Mouse (Mus musculus) MEL (cell line): ENCODE data around the gene Ccm2. TPM values are rescaled to one million over a fixed set of nuclear protein-coding genes. Genes with fewer than 3 reads are reported as not detected.
A peak's percentile ranks its signal among the peaks of the same experiment; 100 is the strongest.

Experiments used
- DNase-seq: peaks from one replicate; pipeline ENCODE4 v3.0.0; 2011; ENCODE audit warnings: low read depth, low spot score
- H3K27ac ChIP-seq: 2 replicates; pipeline ENCODE4 v1.5.1; 2012; ENCODE audit warnings: low read depth, mild to moderate bottlenecking, control low read depth, low read length, moderate library complexity; ENCODE audit not compliant: control insufficient read depth
- H3K27me3 ChIP-seq, 2 experiments: fragments of 150-350 bp in 1 of 2; sonication (generic) in 1 of 2; 2 replicates each; pipeline ENCODE4 v1.6.1; 2012; ENCODE audit warnings: low read length in 2 of 2, mild to moderate bottlenecking in 2 of 2, improper control_type of control experiment in 1 of 2, moderate library complexity in 1 of 2; ENCODE audit not compliant: insufficient read depth in 2 of 2, control insufficient read depth in 1 of 2
- H3K36me3 ChIP-seq, 2 experiments: 2 replicates each; pipeline ENCODE4 v1.6.1; 2012 to 2014; ENCODE audit warnings: low read length in 2 of 2, improper control_type of control experiment in 1 of 2, inconsistent platforms in 1 of 2, mild to moderate bottlenecking in 1 of 2; ENCODE audit not compliant: insufficient read depth in 2 of 2, control insufficient read depth in 1 of 2
- H3K4me1 ChIP-seq, 2 experiments: fragments of 150-350 bp in 1 of 2; sonication (generic) in 1 of 2; 2 replicates each; pipeline ENCODE4 v1.6.1; 2012; ENCODE audit warnings: low read length in 2 of 2, improper control_type of control experiment in 1 of 2, mild to moderate bottlenecking in 1 of 2; ENCODE audit not compliant: insufficient read depth in 2 of 2, control insufficient read depth in 1 of 2
- H3K4me3 ChIP-seq, 2 experiments: fragments of 150-350 bp in 1 of 2; sonication (generic) in 1 of 2; 2 replicates each; pipeline ENCODE4 v1.5.1; 2012; ENCODE audit warnings: low read depth in 2 of 2, low read length in 2 of 2, mild to moderate bottlenecking in 2 of 2, moderate library complexity in 2 of 2, control low read depth in 1 of 2, improper control_type of control experiment in 1 of 2; ENCODE audit not compliant: control insufficient read depth in 1 of 2, insufficient read depth in 1 of 2
- H3K79me2 ChIP-seq: 2 replicates; pipeline ENCODE4 v1.6.1; 2012; ENCODE audit warnings: mild to moderate bottlenecking, low read length, moderate library complexity; ENCODE audit not compliant: control insufficient read depth, poor library complexity, insufficient read depth
- H3K9ac ChIP-seq: 2 replicates; pipeline ENCODE4 v1.6.1; 2012; ENCODE audit warnings: low read depth, mild to moderate bottlenecking, control low read depth, low read length, moderate library complexity; ENCODE audit not compliant: control insufficient read depth, poor library complexity, severe bottlenecking
- H3K9me3 ChIP-seq: fragments of 150-350 bp; sonication (generic); replicated peaks from 2 replicates; pipeline ENCODE4 v1.6.1; 2012; ENCODE audit warnings: mild to moderate bottlenecking, low read length, improper control_type of control experiment, moderate library complexity; ENCODE audit not compliant: insufficient read depth
- BHLHE40 ChIP-seq: IDR thresholded peaks from 2 replicates; pipeline ENCODE4 v1.6.1; 2012; ENCODE audit warnings: low read depth, mild to moderate bottlenecking, inconsistent platforms, low read length, improper control_type of control experiment, borderline replicate concordance
- CHD1 ChIP-seq: IDR thresholded peaks from 2 replicates; pipeline ENCODE4 v1.6.1; 2012; ENCODE audit warnings: low read depth, mild to moderate bottlenecking, inconsistent platforms, low read length, improper control_type of control experiment
- CTCF ChIP-seq, 3 experiments: IDR thresholded peaks in 2 of 3; conservative IDR thresholded peaks in 1 of 3; 2 replicates each; pipeline ENCODE4 v1.5.1; 2011 to 2012; ENCODE audit warnings: low read length in 3 of 3, low read depth in 2 of 3, mild to moderate bottlenecking in 2 of 3, improper control_type of control experiment in 1 of 3, inconsistent platforms in 1 of 3, mixed read lengths in 1 of 3, moderate library complexity in 1 of 3; ENCODE audit not compliant: control insufficient read depth in 1 of 3, insufficient read depth in 1 of 3, poor library complexity in 1 of 3, severe bottlenecking in 1 of 3
- ELF1 ChIP-seq: IDR thresholded peaks from 2 replicates; pipeline ENCODE4 v1.6.1; 2014; ENCODE audit warnings: low read depth, mild to moderate bottlenecking, inconsistent platforms, low read length, improper control_type of control experiment, moderate library complexity
- EP300 ChIP-seq, 2 experiments: IDR thresholded peaks; 2 replicates each; pipeline ENCODE4 v1.6.1; 2011; ENCODE audit warnings: improper control_type of control experiment in 2 of 2, low read length in 2 of 2, low read depth in 1 of 2, mild to moderate bottlenecking in 1 of 2
- ETS1 ChIP-seq: IDR thresholded peaks from 2 replicates; pipeline ENCODE4 v1.6.1; 2012; ENCODE audit warnings: low read depth, mild to moderate bottlenecking, inconsistent platforms, low read length, improper control_type of control experiment, moderate library complexity
- GABPA ChIP-seq: IDR thresholded peaks from 2 replicates; pipeline ENCODE4 v1.6.1; 2012; ENCODE audit warnings: low read depth, mild to moderate bottlenecking, inconsistent platforms, low read length, improper control_type of control experiment, moderate library complexity
- GATA1 ChIP-seq: IDR thresholded peaks from 2 replicates; pipeline ENCODE4 v1.6.1; 2011; ENCODE audit warnings: low read depth, low read length, improper control_type of control experiment
- JUND ChIP-seq: IDR thresholded peaks from 2 replicates; pipeline ENCODE4 v1.6.1; 2011; ENCODE audit warnings: low read depth, mild to moderate bottlenecking, improper control_type of control experiment, low read length
- KAT2A ChIP-seq: conservative IDR thresholded peaks from 2 replicates; pipeline ENCODE4 v1.6.1; 2012; ENCODE audit warnings: low read depth, low read length, improper control_type of control experiment, inconsistent platforms
- MAFK ChIP-seq: IDR thresholded peaks from 2 replicates; pipeline ENCODE4 v1.6.1; 2011; ENCODE audit warnings: low read depth, mild to moderate bottlenecking, low read length, improper control_type of control experiment, borderline replicate concordance
- MAX ChIP-seq: IDR thresholded peaks from 2 replicates; pipeline ENCODE4 v1.6.1; 2011; ENCODE audit warnings: low read length, improper control_type of control experiment
- MEF2A ChIP-seq: IDR thresholded peaks from 2 replicates; pipeline ENCODE4 v1.6.1; 2014; ENCODE audit warnings: low read depth, mild to moderate bottlenecking, inconsistent platforms, low read length, improper control_type of control experiment; ENCODE audit not compliant: poor library complexity, insufficient replicate concordance, severe bottlenecking; ENCODE audit errors: extremely low read depth
- MXI1 ChIP-seq: IDR thresholded peaks from 2 replicates; pipeline ENCODE4 v1.6.1; 2011; ENCODE audit warnings: mild to moderate bottlenecking, low read depth, low read length, improper control_type of control experiment
- MYB ChIP-seq: IDR thresholded peaks from 2 replicates; pipeline ENCODE4 v1.6.1; 2011; ENCODE audit warnings: mild to moderate bottlenecking, low read depth, low read length, improper control_type of control experiment
- NELFE ChIP-seq: IDR thresholded peaks from 2 replicates; pipeline ENCODE4 v1.6.1; 2011; ENCODE audit warnings: low read depth, low read length, improper control_type of control experiment
- POLR2A ChIP-seq, 2 experiments: IDR thresholded peaks; 2 replicates each; pipeline ENCODE4 v1.6.1; 2011 to 2012; ENCODE audit warnings: low read length in 2 of 2, mild to moderate bottlenecking in 2 of 2, control low read depth in 1 of 2, improper control_type of control experiment in 1 of 2, low read depth in 1 of 2, moderate library complexity in 1 of 2; ENCODE audit not compliant: control insufficient read depth in 1 of 2, insufficient read depth in 1 of 2, poor library complexity in 1 of 2
- POLR2AphosphoS5 ChIP-seq: IDR thresholded peaks from 2 replicates; pipeline ENCODE4 v1.6.1; 2012; ENCODE audit warnings: low read depth, borderline replicate concordance, mild to moderate bottlenecking, inconsistent platforms, low read length, moderate library complexity, mixed read lengths
- RAD21 ChIP-seq: IDR thresholded peaks from 2 replicates; pipeline ENCODE4 v1.6.1; 2011; ENCODE audit warnings: mild to moderate bottlenecking, low read depth, low read length, improper control_type of control experiment
- SIN3A ChIP-seq: IDR thresholded peaks from 2 replicates; pipeline ENCODE4 v1.6.1; 2012; ENCODE audit warnings: low read length, improper control_type of control experiment, inconsistent platforms
- SMC3 ChIP-seq: IDR thresholded peaks from 2 replicates; pipeline ENCODE4 v1.6.1; 2011; ENCODE audit warnings: low read depth, low read length, improper control_type of control experiment
- TAL1 ChIP-seq: IDR thresholded peaks from 2 replicates; pipeline ENCODE4 v1.6.1; 2012; ENCODE audit warnings: mild to moderate bottlenecking, inconsistent platforms, low read length, moderate library complexity, mixed read lengths
- TCF12 ChIP-seq: IDR thresholded peaks from 2 replicates; pipeline ENCODE4 v1.6.1; 2014; ENCODE audit warnings: low read depth, mild to moderate bottlenecking, inconsistent platforms, low read length, improper control_type of control experiment, moderate library complexity
- USF1 ChIP-seq: IDR thresholded peaks from 2 replicates; pipeline ENCODE4 v1.6.1; 2014; ENCODE audit warnings: low read depth, mild to moderate bottlenecking, inconsistent platforms, low read length, improper control_type of control experiment, moderate library complexity
- USF2 ChIP-seq, 2 experiments: IDR thresholded peaks; 2 replicates each; pipeline ENCODE4 v1.6.1; 2011 to 2012; ENCODE audit warnings: improper control_type of control experiment in 2 of 2, low read length in 2 of 2, borderline replicate concordance in 1 of 2, inconsistent platforms in 1 of 2, low read depth in 1 of 2, mild to moderate bottlenecking in 1 of 2; ENCODE audit not compliant: insufficient read depth in 1 of 2
- ZMIZ1 ChIP-seq: IDR thresholded peaks from 2 replicates; pipeline ENCODE4 v1.6.1; 2012; ENCODE audit warnings: low read depth, mild to moderate bottlenecking, inconsistent platforms, low read length, improper control_type of control experiment, moderate library complexity
- ZNF384 ChIP-seq: IDR thresholded peaks from 2 replicates; pipeline ENCODE4 v1.6.1; 2012; ENCODE audit warnings: low read depth, mild to moderate bottlenecking, inconsistent platforms, low read length, improper control_type of control experiment
- polyA plus RNA-seq, 2 experiments: library from polyadenylated mRNA; stranded (reverse) in 1 of 2; unstranded in 1 of 2; fragments of >175 nt in 1 of 2; fragments of >200 nt in 1 of 2; gene quantifications; 2 replicates each; pipeline versions ENCODE4 v1.2.1 to v1.2.4; 2012; ENCODE audit warnings: low replicate concordance in 2 of 2, low read depth in 1 of 2; ENCODE audit not compliant: insufficient read length in 2 of 2, insufficient read depth in 1 of 2, missing spikeins in 1 of 2
- total RNA-seq: library from RNA; depleted of rRNA; stranded (reverse); fragments of 300-350 nt; gene quantifications from 2 replicates; pipeline ENCODE4 v1.2.3, GENCODE M21; 2012

Ccm2 gene
- total and polyA plus RNA-seq, 3 experiments = 49.2 to 66.4 TPM; not detected in 1

- TF ChIP-seq BHLHE40 = no peak
- TF ChIP-seq SMC3 = peak; percentile 64
- TF ChIP-seq ZMIZ1 = no peak
- peak; percentile 48 for TF ChIP-seq ZNF384
- no peak for TF ChIP-seq GATA1
- peak; percentile 54 to 76 (median 61) for TF ChIP-seq CTCF (IDR thresholded peaks at IDR 0.05 in 2 of 3, conservative IDR thresholded peaks at IDR 0.05 in 1 of 3; ENCODE audit: control insufficient read depth in 1 of 3, insufficient read depth in 1 of 3, low read depth in 2 of 3, low read length in 3 of 3, poor library complexity in 1 of 3, severe bottlenecking in 1 of 3)
- no peak for TF ChIP-seq USF1
- TF ChIP-seq RAD21 = peak; percentile 86
- TF ChIP-seq ELF1 = no peak
- TF ChIP-seq KAT2A = no peak
- no peak for TF ChIP-seq MEF2A
These were observed 83.0 kb downstream of the Ccm2 start (continued) for GRCm38 (mm10) chr11:6629655-6630054.

- no peak for DNase-seq
These were observed 89.5 kb downstream of the Ccm2 start for GRCm38 (mm10) chr11:6636150-6636549.

GRCm38 (mm10) chr11:6638537-6638936 is 91.8 kb downstream of the Ccm2 start, which contains the start of gene Wap:
Gene Wap (minus strand): TSS chr11:6638637.
- no peak within 1 kb of the TSS for H3K27ac ChIP-seq
- no peaks in the 10 kb centered on the region for H3K79me2 ChIP-seq
- H3K9me3 ChIP-seq = no peaks in the 10 kb centered on the region
- TF ChIP-seq USF2 (IDR thresholded peaks at IDR 0.05; ENCODE audit: borderline replicate concordance in 1 of 2, insufficient read depth in 1 of 2, low read depth in 1 of 2, low read length in 2 of 2) (no peak), POLR2A (IDR thresholded peaks at IDR 0.05; ENCODE audit: control insufficient read depth in 1 of 2, insufficient read depth in 1 of 2, low read depth in 1 of 2, low read length in 2 of 2, poor library complexity in 1 of 2) (no peak), ETS1 (no peak), ZNF384 (no peak), MXI1 (no peak), MAX (no peak), SIN3A (no peak), ELF1 (no peak), NELFE (no peak), USF1 (no peak), JUND (no peak), CHD1 (no peak), TAL1 (no peak), POLR2AphosphoS5 (no peak), MEF2A (no peak), MAFK (no peak), KAT2A (no peak), GABPA (no peak), EP300 (IDR thresholded peaks at IDR 0.05; ENCODE audit: low read depth in 1 of 2, low read length in 2 of 2) (no peak)
- H3K27me3 ChIP-seq = peaks cover 0 to 4% of the 10 kb centered on the region in 2 experiments; a peak in 2 of 4 replicates
- no peak within 1 kb of the TSS for H3K9ac ChIP-seq
- H3K4me3 ChIP-seq = no peak within 1 kb of the TSS
- DNase-seq = no peak
- H3K36me3 ChIP-seq = no peaks in the 10 kb centered on the region
- H3K4me1 ChIP-seq = no peaks in the 10 kb centered on the region

More at GRCm38 (mm10) chr11:6636150-6636549, 89.5 kb downstream of the Ccm2 start:
- Histone ChIP-seq H3K9ac (no peak overlapping the region), H3K27ac (no peak overlapping the region), H3K27me3 (no peaks in the 10 kb centered on the region), H3K79me2 (no peaks in the 10 kb centered on the region), H3K4me1 (no peaks in the 10 kb centered on the region), H3K36me3 (no peaks in the 10 kb centered on the region), H3K9me3 (no peaks in the 10 kb centered on the region), H3K4me3 (no peak overlapping the region)
- TF ChIP-seq POLR2A (IDR thresholded peaks at IDR 0.05; ENCODE audit: control insufficient read depth in 1 of 2, insufficient read depth in 1 of 2, low read depth in 1 of 2, low read length in 2 of 2, poor library complexity in 1 of 2) (no peak), MYB (no peak), TCF12 (no peak), GABPA (no peak), CTCF (IDR thresholded peaks at IDR 0.05 in 2 of 3, conservative IDR thresholded peaks at IDR 0.05 in 1 of 3; ENCODE audit: control insufficient read depth in 1 of 3, insufficient read depth in 1 of 3, low read depth in 2 of 3, low read length in 3 of 3, poor library complexity in 1 of 3, severe bottlenecking in 1 of 3) (peak; percentile 28 to 65 (median 48); a peak in 5 of 6 replicates), RAD21 (no peak), MEF2A (no peak)
